Mouse (Mus musculus) hindbrain, embryonic 15.5 days (tissue): ENCODE measurements around the gene Cela3b. TPM values are rescaled to one million over a fixed set of nuclear protein-coding genes. Genes with fewer than 3 reads are reported as not detected.

Experiments
- ATAC-seq: fragments of 200-750 bp; cut with Nextera tagmentation; 2 replicates; pipeline ENCODE4 v1.8.0; 2017; ENCODE audit warnings: low read depth, moderate number of reproducible peaks, moderate TSS enrichment; ENCODE audit not compliant: low FRiP score
- H3K27ac ChIP-seq: fragments of 300-500 bp; sonication (generic); replicated peaks from 2 replicates; pipeline ENCODE4 v1.5.1; 2015; ENCODE audit warnings: mild to moderate bottlenecking, inconsistent platforms
- H3K27me3 ChIP-seq: fragments of 300-500 bp; sonication (generic); 2 replicates; pipeline ENCODE4 v1.6.1; 2015; ENCODE audit warnings: control low read depth, inconsistent platforms
- H3K36me3 ChIP-seq: fragments of 300-500 bp; sonication (generic); 2 replicates; pipeline ENCODE4 v1.6.1; 2015; ENCODE audit warnings: control low read depth, inconsistent platforms
- H3K4me1 ChIP-seq: fragments of 300-500 bp; sonication (generic); replicated peaks from 2 replicates; pipeline ENCODE4 v1.6.1; 2015; ENCODE audit warnings: control low read depth, inconsistent platforms
- H3K4me2 ChIP-seq: fragments of 300-500 bp; sonication (generic); 2 replicates; pipeline ENCODE4 v1.6.1; 2015; ENCODE audit warnings: moderate library complexity, mild to moderate bottlenecking, inconsistent platforms
- H3K4me3 ChIP-seq: fragments of 300-500 bp; sonication (generic); 2 replicates; pipeline ENCODE4 v1.5.1; 2015; ENCODE audit warnings: mild to moderate bottlenecking, inconsistent platforms
- H3K9ac ChIP-seq: fragments of 300-500 bp; sonication (generic); 2 replicates; pipeline ENCODE4 v1.6.1; 2015; ENCODE audit warnings: inconsistent platforms
- H3K9me3 ChIP-seq: fragments of 300-500 bp; sonication (generic); 2 replicates; pipeline ENCODE4 v1.6.1; 2016; ENCODE audit warnings: control low read depth, inconsistent platforms
- WGBS: fragments of 180-500 bp; shearing (Covaris S2); methylation state at CpG from one replicate; pipeline ENCODE4 v1.1.7; 2015; 5-methylcytosine and 5-hydroxymethylcytosine counted together
- polyA plus RNA-seq: library from polyadenylated mRNA; unstranded; fragments of >200 nt; fragmentation: Nextera tagmentation; extraction: Ambion mirVana; gene quantifications from 2 replicates; pipeline ENCODE4 v1.2.1, GENCODE M21; 2015

The Cela3b gene
- polyA plus RNA-seq, 1 experiment from 2014 or later, result not detected

DNA sequence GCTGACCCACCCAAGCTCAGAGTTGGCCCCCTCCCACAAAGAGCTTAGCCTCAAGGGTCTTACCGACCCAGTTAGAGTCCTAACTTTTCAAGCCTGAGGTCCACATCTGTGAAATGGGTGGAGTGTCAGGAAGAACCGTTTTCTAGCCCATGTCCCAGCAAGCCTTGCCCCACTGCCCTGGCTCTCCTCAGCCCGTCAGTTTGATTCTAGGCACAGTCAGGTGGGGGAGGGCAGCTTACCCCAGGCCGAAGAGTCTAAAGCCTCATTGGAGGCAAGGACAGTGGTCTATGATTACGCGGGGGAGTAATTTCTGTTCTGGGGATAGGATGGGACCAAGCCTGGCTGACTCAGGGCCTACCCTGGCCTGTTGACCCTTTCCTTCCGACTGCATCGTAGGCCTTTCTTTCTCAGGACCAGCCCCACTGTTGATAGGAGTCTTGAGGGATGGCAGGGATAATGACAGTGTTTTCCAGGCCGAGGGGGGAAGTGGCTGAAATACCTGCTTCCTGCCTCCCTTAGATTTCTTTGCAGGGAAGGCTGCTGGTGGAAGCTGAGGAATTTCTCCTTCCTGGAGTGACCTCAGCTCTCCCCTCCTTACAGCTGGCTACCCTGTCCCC, 40.5 kb upstream of the Cela3b start:
- Histone ChIP-seq H3K27ac (no peak overlapping the region), H3K9me3 (no peaks in the 10 kb centered on the region), H3K27me3 (no peaks in the 10 kb centered on the region), H3K4me1 (peaks cover 18% of the 10 kb centered on the region), H3K4me3 (no peak overlapping the region), H3K36me3 (no peaks in the 10 kb centered on the region), H3K9ac (no peak overlapping the region), H3K4me2 (peak overlapping the region; percentile 88)
- no peak for ATAC-seq
- WGBS, result 68% methylated on average over 9 of the region's 9 CpGs

DNA sequence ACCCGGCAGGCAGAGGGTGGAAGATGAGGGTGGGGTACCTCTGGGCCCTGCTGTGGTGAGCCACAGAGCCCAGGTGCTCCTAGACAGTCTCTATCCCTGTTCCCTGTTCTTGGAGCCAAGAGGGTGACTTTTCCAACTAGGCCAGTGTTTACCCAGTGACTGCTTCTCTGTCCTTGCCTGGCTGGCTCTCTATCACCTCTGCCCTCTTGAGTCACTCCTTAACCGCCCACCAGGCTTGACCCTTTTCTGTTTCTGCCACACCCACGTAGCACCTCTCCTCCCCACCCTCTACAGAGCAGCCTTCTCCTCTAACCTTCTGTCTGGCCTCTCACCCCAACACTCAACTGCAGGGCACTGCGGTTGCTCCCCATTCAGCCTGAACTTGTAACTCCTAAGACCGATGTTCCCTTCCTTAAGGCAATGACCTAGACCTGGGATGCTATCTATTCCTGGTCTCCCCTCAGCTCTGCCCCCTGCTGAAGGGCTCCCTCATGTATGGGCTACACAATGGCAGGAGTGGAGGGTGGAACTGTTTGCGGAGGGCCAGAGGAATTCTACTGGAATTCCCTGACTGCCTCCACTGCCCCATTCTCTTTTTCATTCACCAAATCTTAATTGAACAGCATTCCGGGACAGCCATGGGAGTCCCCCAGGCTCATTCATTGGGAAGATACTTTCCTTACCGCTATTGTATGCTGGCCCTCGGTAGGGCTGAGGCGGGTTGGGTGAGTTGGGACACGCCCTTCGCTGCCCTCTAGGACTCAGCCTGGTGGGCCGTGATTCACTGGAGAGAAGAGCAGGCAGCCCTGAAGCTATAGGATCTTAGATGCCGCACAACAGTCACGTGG, 39.7 kb upstream of the Cela3b start:
- no peaks in the 10 kb centered on the region for H3K36me3 ChIP-seq
- no peaks in the 10 kb centered on the region for H3K9me3 ChIP-seq
- WGBS, result 33% methylated on average over 15 of the region's 15 CpGs
- H3K4me3 ChIP-seq, result peak overlapping the region; percentile 45; the same call in 1 of the 2 replicates
- peak overlapping the region; percentile 88 for H3K4me2 ChIP-seq
- no peaks in the 10 kb centered on the region for H3K27me3 ChIP-seq
- ATAC-seq, result no peak
- no peak overlapping the region for H3K9ac ChIP-seq
- no peak overlapping the region for H3K27ac ChIP-seq
- H3K4me1 ChIP-seq, result peaks cover 18% of the 10 kb centered on the region

DNA sequence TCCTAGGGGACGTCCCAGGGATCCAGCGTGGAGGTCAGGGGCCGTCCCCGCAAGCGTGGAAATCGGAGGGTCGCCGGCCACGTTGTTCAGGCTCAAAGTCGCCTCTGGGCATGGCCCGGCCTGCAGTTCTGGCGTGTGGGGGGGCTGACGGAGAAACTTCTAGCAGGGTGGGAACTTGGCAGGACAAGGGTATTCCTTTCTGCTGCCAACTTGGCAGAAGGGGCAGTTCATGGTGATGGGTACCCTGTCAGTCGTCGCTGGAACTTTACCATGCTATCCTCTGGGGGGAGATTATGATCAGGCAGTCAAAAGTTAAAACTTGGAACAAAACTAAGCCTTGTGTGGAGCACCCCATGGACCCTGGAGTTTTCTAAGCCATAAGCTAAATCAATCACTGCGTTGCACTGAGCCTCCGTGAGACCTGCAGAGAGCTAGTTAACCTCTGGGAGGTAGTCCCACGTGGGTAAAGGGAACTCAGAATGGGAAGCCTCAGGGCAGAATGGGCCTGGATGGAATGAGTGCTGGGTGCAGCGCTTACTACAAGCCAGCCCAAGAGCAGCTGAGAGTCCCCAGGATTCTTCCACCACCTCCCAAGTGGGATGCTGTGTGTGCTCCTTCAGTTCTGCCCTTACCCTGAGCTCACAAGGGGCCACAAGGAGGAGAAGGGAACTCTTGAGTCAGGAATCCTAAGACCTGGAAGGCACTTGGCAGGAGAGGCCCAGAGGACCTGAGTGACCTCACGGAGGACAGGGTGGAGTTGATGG, 38.9 kb upstream of the Cela3b start:
- H3K4me3 ChIP-seq, result peak overlapping the region; percentile 45
- peaks cover 18% of the 10 kb centered on the region for H3K4me1 ChIP-seq
- no peak overlapping the region for H3K27ac ChIP-seq
- H3K9me3 ChIP-seq, result no peaks in the 10 kb centered on the region
- WGBS, result 5% methylated on average over 20 of the region's 20 CpGs
- peak overlapping the region; percentile 34 for H3K9ac ChIP-seq
- no peaks in the 10 kb centered on the region for H3K36me3 ChIP-seq
- peak overlapping the region; percentile 88 for H3K4me2 ChIP-seq
- ATAC-seq, result peak; percentile 29; the same call in 1 of the 2 replicates
- no peaks in the 10 kb centered on the region for H3K27me3 ChIP-seq

DNA sequence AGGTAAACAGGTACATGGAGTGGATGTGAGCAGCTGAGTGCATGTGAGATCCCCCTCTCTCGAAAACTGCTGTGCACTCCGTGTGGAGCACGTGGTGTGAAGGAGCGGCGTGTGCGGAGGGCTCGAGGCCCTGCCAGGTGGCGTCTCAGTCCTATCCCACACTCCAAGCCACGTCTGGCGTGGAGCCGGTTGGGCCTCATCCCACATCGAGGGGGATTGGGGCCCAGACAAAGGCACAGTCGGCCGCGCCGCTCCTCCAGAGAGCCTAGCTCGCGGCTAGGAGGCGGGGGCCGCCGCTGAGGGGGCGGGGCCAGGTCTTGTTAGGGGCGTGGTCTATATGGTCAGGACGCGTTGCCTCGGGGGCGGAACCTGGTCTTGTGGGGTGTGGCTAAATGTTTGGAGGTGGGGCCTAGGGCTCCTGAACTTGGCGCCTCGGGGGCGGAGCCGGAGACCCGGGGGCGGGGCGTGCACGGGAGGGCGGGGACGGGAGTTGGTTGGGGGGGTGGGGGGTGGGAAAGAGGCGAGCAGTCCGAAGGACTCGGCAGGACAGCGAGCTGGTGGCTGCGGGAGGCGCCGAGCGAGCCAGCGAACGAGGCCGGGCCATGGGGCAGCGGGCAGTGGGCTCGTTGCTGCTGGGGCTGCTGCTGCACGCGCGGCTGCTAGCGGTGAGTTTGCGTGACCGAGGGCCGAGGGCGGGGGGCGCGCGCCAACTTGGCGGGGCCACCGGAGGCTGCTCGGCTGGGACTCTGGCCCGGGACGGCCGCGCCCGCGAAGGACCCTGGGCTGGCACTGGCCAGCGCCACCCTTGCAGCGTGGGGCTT, 38.1 kb upstream of the Cela3b start, which contains the start of gene Hspg2:
Gene Hspg2, plus strand, starts transcription at position 510 of the 821 bp plus-strand sequence.
- H3K4me1 ChIP-seq, result peaks cover 18% of the 10 kb centered on the region
- H3K9ac ChIP-seq, result peak within 1 kb of the TSS; percentile 35
- H3K4me2 ChIP-seq, result peak within 1 kb of the TSS; percentile 88
- H3K36me3 ChIP-seq, result no peaks in the 10 kb centered on the region
- under 1% methylated on average over 56 of the region's 72 CpGs for WGBS
- peak within 1 kb of the TSS; percentile 45 for H3K4me3 ChIP-seq
- H3K27me3 ChIP-seq, result no peaks in the 10 kb centered on the region
- H3K27ac ChIP-seq, result no peak within 1 kb of the TSS; the same call in 1 of the 2 replicates
- no peaks in the 10 kb centered on the region for H3K9me3 ChIP-seq
- peak; percentile 87 for ATAC-seq

DNA sequence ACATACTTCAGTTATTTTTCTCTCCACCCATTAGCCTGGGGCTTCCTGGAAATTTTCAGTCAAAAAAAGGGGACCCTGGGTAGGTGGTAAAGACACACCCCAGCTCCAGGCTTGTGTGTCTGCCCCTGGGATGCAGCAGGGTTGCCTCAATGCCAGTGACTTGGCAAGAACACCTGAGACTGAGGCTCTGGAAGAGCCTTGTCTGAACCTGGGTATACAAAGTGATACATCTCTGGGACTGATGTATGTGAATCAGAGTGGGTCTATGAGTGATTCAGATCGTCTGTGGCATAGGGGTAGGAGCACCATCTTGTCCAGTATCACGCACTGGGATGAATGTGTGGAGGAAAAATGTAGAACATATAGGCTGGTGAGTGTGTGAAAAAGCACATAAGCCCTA, 37.2 kb upstream of the Cela3b start:
- H3K4me2 ChIP-seq, result 0 out of 2 replicates have a peak overlapping the region, but pooled peaks have one; percentile 88
- H3K9me3 ChIP-seq, result no peaks in the 10 kb centered on the region
- H3K4me1 ChIP-seq, result peaks cover 18% of the 10 kb centered on the region
- H3K27me3 ChIP-seq, result no peaks in the 10 kb centered on the region
- 91% methylated on average over 2 of the region's 2 CpGs for WGBS
- ATAC-seq, result no peak
- H3K27ac ChIP-seq, result no peak overlapping the region; the same call in 1 of the 2 replicates
- H3K4me3 ChIP-seq, result no peak overlapping the region
- H3K36me3 ChIP-seq, result no peaks in the 10 kb centered on the region
- H3K9ac ChIP-seq, result no peak overlapping the region

DNA sequence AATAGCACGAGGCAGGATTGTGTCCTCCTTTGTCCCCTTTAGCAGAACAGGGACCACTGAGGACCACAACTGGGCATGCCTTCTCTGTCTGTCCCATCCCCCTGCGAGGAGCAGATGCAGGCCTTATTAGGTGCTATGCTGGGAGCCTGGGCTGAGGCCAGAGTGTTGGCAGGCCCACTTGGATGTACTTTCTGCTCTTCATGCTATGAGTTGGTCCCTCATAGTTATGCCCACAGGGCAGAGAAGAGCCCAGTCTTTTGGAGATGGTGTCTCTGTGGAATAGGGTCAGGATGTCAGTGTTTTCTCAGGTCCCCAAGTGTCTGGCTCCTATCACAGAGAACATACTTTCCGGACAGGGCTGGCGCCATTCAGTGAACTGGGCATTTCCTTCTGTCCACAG, 36.7 kb upstream of the Cela3b start:
- ATAC-seq, result no peak
- Histone ChIP-seq H3K9me3 (no peaks in the 10 kb centered on the region), H3K4me3 (no peak overlapping the region), H3K27ac (no peak overlapping the region), H3K36me3 (no peaks in the 10 kb centered on the region), H3K9ac (no peak overlapping the region), H3K4me1 (peaks cover 18% of the 10 kb centered on the region), H3K4me2 (no peak overlapping the region), H3K27me3 (no peaks in the 10 kb centered on the region)
- 81% methylated on average over 4 of the region's 4 CpGs for WGBS

DNA sequence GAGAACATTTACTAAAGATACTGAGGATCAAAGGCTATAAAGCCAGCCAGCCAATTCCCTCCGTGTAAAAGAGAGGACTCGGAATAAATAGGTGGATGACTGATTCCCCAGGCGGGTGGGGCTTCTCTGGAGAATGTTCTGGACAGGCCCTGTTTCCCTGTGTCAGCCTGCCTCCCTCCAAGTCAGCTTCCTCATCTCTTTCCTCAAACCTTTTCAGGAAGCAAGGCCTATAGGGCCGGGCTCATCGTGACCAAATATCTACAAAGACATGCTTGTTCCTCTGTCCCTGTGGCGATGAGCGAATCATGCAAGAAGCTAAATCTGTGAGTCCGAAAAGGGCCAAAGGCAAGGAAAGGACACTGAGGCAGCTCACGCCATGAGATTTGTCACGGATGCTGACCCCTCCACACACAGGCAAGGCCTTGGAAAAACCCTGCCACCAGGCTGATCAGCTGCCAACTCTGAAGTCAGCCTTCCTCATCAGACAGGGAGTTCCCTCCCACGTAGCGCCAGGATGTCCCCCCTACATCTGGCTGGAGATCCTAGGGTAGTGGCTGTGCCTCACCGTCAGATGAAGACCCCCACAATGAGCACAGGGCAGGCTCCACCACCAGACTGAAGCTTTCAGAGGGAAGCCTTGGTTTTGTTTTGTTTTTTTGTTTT, 34.9 kb upstream of the Cela3b start:
- Histone ChIP-seq H3K4me3 (no peak overlapping the region), H3K27me3 (no peaks in the 10 kb centered on the region), H3K9me3 (no peaks in the 10 kb centered on the region), H3K4me1 (peaks cover 18% of the 10 kb centered on the region), H3K4me2 (no peak overlapping the region), H3K27ac (no peak overlapping the region), H3K36me3 (no peaks in the 10 kb centered on the region), H3K9ac (no peak overlapping the region)
- 68% methylated on average over 13 of the region's 13 CpGs for WGBS
- ATAC-seq, result no peak

DNA sequence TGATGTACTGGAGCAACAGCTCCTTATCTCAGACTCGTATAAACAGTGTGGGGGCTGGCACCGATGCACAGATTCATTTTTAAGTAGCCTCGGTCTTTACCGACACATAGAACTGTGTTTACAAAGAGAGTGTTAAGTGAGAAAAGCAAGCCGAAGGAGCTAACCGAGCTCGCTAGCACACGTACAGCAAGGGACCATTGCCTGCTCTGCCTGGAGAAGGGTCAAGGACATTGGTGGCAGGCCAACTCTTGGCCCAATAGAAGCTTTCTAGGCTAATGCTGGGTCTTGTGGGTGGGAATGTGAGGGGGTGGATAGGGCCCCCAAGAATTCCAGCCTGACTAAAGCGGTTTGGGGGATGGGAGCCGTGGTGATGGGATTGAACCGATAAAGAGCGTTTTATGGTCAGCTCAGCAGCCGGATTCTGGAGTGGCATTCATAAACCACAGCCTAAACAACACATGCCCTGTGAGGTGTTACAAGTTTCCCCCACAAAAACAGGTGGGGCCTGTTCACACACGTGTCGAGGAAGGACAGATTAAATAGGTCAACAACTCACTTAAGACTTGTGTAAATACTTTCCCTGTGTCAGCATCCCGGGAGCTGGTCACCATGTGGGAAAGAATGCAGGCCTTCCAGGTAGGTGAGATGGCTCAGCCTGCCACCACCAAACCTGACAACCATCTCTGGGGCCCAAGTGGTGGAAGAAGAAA, 31.8 kb upstream of the Cela3b start:
- Histone ChIP-seq H3K9ac (no peak overlapping the region), H3K4me2 (no peak overlapping the region), H3K4me3 (no peak overlapping the region), H3K36me3 (no peaks in the 10 kb centered on the region), H3K27me3 (no peaks in the 10 kb centered on the region), H3K4me1 (no peaks in the 10 kb centered on the region), H3K27ac (no peak overlapping the region), H3K9me3 (no peaks in the 10 kb centered on the region)
- WGBS, result 90% methylated on average over 16 of the region's 16 CpGs
- no peak for ATAC-seq

DNA sequence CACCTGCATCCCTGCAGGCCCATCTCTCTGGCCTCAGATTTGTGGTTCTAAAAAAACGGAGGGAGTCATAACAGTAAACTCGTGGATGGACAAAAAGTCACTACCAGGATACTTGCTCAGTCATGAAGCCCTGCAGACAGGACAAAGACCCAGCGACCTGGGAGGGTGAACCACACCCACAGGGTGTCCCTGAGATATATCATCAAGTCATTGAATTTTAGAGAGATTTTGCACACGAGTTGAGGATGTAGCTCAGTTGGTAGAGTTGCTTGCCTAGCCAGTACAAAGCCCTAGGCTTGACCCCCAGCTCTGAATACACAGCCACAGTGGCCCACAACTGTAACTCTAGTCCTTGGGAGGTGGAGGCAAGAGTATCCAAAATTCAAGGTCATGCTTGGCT, 30.9 kb upstream of the Cela3b start:
- H3K4me2 ChIP-seq, result no peak overlapping the region
- H3K4me1 ChIP-seq, result no peaks in the 10 kb centered on the region
- no peaks in the 10 kb centered on the region for H3K27me3 ChIP-seq
- H3K36me3 ChIP-seq, result no peaks in the 10 kb centered on the region
- no peak for ATAC-seq
- H3K27ac ChIP-seq, result no peak overlapping the region
- H3K9ac ChIP-seq, result no peak overlapping the region
- 71% methylated on average over 4 of the region's 4 CpGs for WGBS
- no peaks in the 10 kb centered on the region for H3K9me3 ChIP-seq
- no peak overlapping the region for H3K4me3 ChIP-seq

DNA sequence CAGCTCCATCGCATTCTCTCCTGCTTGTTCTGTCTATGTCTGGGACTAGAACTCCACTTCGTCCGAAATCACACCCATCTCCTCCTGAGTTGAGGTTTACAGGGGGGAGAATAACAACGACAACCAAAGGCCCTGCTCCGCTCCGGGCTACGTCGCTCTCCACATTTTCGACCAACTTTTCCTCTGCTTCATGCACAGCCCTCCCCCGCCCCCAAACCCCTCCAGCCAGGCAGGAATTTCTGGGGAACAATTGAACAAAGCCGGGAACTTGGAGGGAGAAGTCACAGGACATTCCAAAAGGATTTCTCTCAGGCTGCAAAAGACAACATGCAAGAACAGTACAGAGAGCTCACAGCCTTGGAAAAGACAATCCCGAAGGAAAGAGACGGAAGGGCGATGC, 30.3 kb upstream of the Cela3b start:
- ATAC-seq, result no peak
- H3K4me2 ChIP-seq, result no peak overlapping the region
- H3K27me3 ChIP-seq, result no peaks in the 10 kb centered on the region
- 61% methylated on average over 14 of the region's 14 CpGs for WGBS
- no peak overlapping the region for H3K9ac ChIP-seq
- H3K4me1 ChIP-seq, result no peaks in the 10 kb centered on the region
- H3K36me3 ChIP-seq, result no peaks in the 10 kb centered on the region
- no peak overlapping the region for H3K4me3 ChIP-seq
- H3K27ac ChIP-seq, result no peak overlapping the region
- no peaks in the 10 kb centered on the region for H3K9me3 ChIP-seq
